Mouse (Mus musculus) heart, adult 2 months (tissue): ENCODE data around the gene Dnaic1.
A peak's percentile ranks its signal among the peaks of the same experiment; 100 is the strongest.

Experiments used
- CTCF ChIP-seq: fragments of 200-600 bp; IDR thresholded peaks from 2 replicates; pipeline ENCODE4 v1.8.1; 2022; ENCODE audit warnings: antibody characterized with exemption, mild to moderate bottlenecking, moderate library complexity
- EP300 ChIP-seq: fragments of 200-500 bp; IDR thresholded peaks from 2 replicates; pipeline ENCODE4 v1.6.1; 2011; ENCODE audit warnings: low read depth, low read length, control low read depth; ENCODE audit not compliant: insufficient read depth
- POLR2A ChIP-seq: fragments of 200-500 bp; IDR thresholded peaks from 2 replicates; pipeline ENCODE4 v1.6.1; 2011; ENCODE audit warnings: mild to moderate bottlenecking, low read depth, low read length, control low read depth; ENCODE audit not compliant: insufficient read depth

DNA sequence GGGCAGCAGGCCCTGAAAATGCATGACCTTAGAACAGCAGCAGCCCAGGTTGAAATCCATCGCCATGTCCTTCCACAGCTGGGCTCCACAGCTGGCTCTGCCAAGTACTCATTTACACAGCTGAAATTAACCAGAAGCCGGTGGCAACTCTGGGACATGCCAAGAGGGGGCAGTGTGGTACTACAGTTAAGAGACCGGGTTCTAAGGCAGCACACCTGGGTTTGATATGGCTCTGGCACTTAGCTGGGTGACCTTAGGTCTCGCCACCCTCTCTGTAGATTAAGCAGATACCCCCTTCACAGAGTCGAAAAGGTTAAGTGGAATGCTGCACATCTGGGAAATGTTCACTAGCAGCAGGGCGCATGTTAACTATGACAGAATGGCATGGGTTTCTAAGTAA, 17.0 kb upstream of the Dnaic1 start:
- TF ChIP-seq EP300: peak; percentile 74; the same call in 1 of the 2 replicates
- TF ChIP-seq CTCF: peak; percentile 93
- TF ChIP-seq POLR2A: no peak
